Mouse (Mus musculus) c-Kit-negative CD71-positive TER-119-positive erythroid progenitor cells, embryonic 14.5 days (primary cell): ENCODE results near the gene Slc45a2.

Experiments
- DNase-seq: peaks from one replicate; pipeline ENCODE4 v3.0.0-alpha.2; 2013; ENCODE audit warnings: low read depth, low spot score

The Slc45a2 gene

DNA sequence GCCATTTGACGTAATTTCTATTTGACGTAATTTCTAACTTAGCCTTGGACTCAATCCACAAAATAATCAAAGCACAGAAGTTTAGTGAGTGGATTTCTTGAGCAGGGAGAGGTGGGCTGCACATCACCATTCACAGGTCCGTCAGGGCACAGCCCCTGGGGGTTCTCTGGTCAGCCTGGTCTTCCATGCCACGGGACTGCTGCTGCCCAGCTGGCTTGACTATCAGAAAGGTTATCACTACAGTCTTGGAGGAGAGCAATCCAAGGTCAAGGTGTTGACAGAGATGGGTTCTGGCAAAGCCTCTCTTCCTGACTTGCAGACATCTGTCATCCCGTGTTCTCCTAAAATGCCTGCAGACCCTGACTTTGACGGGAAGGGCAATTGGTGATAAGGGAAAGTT, 4.1 kb downstream of the Slc45a2 start:
- no peak for DNase-seq

DNA sequence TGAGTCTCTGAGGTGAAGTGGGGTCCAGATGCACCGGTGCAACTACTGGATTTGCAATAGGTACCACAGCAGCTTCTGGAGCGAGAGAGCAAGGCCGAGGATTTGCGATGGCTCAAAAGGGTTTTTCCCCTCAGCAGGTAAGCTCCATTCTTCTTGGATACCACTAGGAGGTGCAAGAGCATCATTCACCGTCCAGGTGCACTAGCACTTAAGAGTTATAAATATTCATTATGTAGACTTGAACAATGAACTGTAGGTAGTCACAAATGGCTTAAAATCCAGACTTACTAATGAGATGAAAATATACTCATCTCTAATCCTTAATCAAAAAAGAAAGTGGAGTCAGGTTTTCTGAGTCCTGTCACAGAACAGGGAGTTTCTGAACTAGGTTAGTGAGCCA, 8.2 kb downstream of the Slc45a2 start:
- DNase-seq: no peak

DNA sequence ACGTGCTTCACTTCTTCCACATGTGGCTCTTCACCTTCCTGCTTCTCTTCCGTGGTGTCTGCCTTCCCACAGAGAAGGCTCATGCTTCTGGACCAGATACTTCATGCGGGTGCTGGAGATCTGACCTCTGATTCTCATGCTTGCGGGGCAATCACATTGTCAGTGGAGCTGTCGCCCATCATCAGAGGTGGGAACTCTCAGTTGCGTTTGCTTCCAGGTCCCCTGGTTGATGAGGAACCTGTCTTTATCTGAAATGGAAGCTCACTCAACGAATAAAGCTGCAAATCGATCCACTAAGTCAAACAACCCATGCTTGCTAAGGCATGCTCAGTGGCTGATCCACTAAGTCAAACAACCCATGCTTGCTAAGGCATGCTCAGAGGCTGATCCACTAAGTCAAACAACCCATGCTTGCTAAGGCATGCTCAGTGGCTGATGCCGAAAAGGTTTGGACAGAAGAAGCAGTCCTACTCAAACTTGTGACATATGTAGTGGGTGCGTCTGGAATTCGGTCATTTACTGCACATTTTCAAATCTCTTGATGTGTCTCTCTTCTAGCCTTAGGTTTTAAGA, 10.5 kb downstream of the Slc45a2 start:
- DNase-seq: no peak

DNA sequence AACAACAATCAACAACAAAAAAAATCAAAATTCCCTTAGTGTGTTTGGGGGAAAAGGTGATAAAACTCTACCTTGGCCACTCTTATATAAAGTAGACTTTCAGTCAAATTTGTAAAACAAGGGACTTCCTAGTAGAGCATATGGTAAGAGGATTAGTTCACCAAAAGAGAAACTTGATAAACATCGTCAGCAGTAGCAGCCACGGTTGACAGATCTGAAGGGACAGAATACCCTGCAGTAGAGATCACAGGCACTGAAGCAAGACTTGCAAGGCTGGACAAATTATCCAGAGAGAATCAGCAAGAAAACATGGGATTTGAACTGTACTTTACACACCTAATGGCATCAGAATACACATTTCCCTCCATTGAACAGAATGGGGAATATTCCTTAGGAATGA, 14.4 kb downstream of the Slc45a2 start:
- no peak for DNase-seq

DNA sequence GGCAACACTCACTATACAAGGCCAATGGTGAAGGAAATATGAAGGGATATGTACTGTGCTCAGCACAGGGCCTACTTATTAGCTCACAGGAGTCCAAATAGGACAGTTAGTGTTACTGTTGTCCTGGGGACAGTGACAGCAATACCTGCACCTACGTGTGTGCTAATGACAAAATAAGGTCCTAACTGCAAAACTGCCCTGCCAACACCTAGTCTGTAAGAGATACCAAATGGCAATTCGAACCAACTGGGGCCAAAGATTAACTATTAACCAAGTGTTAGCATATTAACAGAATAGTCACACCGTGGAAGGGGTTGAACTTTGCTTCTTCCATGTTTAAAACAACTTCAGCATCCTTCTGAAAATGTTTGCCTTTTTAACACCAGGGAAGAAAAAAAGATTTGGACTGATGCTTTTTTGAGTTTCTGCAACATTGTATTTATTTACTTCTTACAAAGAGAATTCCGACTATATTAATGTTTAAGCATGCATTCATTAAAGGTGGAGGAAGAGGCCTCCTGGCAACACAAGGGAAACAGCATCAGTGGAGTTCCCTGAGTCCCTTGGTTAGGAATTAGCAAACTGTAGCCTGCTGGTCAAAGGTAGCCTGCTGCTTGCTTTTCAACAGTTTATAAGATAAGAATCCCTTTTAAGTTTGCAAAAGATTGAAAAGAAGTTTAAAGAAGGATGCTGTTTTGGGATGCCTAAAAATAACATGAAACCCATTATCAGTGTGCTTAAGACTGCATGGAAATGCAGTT, 26.5 kb downstream of the Slc45a2 start:
- DNase-seq: no peak

DNA sequence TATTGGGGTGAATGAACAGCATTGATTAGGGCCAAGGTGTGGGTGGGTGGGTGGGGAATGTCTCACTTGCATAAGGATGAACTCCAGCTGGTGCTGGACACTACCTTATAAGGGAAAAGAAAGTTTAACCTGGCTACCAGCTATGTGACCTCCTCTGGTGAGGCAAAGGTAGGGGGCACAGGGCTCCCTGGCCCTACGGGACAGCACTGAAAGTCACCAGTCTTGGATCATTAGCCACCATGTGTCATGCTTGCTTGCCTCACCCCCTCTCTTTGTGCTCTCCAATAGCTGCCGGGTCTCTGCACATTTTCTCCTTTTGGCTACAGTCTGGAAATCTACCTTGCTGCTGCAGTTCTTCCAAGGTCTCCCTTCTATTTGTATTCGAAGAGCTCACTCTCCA, 29.7 kb downstream of the Slc45a2 start:
- no peak for DNase-seq

DNA sequence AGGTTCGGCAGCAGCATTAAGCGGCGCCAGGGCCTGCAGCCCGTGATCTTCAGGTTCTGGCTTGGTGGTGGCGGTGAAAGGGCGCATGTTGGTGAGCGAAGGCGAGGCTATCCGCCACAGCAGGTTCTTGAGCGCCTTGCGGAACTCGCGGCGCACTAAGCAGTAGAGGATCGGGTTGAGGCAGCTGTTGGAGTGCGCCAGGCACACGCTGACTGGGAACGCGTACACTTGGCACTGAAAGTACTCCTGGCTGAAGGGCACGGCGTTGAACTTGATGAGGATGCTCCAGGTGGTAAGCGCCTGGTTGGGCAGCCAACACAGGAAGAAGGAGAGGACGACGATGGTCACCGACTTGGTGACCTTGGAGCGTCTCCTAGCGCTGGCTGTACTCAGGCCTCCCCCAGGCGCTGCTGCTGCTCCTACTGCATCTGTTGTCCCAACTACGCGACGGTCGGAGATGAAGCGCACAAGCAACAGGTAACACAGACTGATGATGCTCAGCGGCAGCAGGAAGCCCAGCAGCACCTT, 35.5 kb downstream of the Slc45a2 start:
- no peak for DNase-seq

DNA sequence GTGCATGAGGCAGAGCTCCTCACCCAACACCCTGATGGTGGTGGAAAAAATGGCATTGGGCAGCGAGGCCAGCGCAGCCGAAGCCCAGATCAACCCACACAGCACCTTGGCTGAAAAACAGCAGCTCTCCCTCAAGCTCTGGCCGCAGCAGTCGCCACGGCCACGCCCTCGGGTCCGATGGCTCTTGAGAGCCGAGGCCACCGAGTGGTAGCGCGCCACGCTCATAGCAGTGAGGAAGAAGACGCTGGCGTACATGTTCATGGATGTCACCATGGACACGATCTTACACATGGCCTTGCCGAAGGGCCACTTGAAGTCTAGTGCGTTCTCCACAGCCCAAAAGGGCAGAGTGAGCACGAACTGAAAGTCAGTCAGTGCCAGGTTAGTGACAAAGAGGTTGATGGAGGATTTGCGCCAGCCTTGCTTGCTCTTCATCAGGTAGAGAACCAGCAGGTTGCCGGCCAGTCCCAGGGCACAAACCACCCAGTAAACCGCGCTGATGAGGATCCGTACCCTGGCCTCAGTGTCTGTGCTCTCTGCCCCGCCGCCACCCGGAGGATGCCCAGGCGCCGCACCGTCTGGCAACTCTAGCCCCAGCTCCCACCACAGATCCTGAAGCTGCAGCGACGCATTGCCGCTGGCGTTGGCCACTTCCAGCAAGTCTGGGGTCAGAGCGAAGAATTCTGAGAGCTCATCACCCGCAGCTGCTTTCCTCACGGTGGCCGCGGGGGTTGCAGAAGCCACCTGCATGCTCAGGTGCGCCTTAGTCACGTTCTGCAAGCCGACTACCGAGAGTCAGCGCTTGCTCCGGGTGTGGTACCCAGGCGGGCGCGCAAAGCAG, 36.2 kb downstream of the Slc45a2 start:
- no peak for DNase-seq

DNA sequence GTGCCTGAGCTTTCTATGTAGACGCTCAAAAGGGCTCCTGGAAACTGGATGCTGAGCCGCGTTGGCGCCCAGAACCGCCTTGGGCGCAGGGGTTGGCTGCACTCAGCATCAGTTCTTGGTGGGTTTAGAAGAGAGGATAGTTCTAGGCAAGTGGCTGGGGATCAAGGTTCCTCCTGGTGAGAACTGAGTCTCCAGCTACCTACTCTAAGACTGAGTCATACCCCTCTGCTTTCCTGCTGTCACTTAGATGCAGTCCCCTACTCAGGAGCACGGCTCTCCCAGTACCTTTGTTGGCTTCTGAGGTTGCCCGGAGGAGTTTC, 36.8 kb downstream of the Slc45a2 start:
- DNase-seq: no peak

DNA sequence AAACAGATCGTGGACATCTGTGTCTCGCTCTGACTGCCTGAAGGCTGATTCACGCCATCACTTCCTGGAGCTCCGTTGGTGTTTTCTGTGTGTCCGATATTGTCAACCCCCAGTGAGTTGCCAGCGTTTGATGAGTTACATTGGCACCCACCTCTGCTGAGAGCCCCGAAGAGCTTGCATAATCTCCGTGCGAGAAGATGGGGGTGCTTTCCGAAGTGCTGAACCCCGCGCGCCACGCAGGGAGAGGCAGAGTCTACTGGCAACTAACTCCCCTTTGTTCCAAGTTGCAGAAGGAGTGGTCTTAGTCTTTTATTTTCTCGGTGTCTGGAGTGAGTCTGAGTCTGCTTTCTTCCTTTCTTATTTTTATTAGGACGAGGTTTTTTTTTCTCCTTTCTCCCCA, 37.2 kb downstream of the Slc45a2 start, which contains the start of gene Rxfp3:
Gene Rxfp3 (minus strand): TSS at position 281 of the 400 bp plus-strand sequence.
- DNase-seq: no peak

DNA sequence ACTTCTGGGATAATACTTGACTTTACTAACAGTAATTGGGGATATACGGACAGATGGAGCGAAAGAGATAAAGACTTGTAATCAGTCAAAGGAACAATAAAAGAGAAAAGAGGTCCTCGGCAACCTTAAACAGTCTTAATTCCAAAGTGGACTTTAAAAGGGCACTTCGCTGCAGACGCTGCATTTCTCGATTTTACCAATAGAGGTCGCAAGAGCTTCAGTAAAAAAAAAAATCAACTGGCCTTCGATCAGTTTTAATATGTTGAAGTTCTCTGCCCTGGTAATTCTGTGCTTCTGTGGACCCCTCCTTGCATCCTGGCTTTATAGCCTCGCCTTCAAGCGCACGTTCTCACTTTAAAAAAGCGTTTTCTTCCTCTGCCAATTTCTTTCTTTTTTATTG, 38.0 kb downstream of the Slc45a2 start:
- DNase-seq: no peak

DNA sequence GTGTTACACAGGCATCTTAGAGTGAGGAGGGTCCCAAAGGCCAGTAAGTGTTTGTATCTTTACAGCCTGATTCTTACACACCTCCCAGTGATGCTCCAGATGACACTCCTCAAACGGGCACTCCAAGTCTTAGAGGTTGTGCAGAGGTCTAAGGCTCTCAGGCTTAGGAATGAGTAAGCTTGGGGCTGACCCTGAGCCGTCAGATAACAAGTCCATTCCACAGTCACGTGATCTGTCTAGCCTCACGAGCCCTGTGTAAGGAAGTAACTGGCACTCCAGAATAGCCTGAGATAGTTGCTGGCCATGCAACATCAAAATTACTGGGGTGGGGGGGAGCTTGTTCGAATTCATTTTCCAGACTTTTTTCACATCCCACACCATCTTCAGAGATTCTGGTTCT, 39.5 kb downstream of the Slc45a2 start:
- no peak for DNase-seq

DNA sequence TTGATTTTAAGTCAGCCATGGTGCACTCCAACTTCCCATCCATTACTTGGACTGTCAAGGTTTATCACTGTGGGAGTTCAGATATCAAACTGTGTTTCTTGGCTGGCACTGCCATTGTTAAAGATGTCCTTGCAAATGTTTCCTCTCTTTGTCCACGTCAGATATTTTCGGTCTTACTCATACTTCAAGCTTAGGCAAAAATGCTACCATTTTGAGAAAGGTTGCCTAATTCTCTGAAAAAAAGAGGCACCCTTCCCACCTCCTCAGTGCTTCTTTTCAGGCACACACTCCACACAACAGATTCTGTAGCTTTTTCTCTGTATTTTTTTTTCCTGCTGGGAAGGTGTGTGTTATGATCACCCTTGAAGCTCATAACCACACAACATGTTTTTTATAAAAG, 40.7 kb downstream of the Slc45a2 start:
- no peak for DNase-seq

DNA sequence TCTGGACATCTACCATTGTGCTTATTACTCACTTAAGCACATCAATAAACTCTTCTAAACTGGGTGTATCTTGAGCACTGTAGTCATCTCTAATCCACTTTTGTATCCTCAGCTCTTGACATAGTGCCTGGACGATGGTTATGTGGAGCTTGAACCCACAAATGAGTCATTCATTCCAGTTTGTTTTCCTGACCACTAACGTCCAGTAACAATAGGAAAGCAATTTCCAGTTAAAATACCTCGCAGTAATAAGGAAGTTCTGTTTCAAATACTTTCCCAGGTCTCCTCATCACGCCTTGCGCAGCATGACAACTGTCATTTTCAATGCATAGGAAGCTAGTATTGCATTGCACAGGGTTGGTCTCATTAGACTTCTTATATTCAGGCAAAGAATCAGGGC, 42.3 kb downstream of the Slc45a2 start:
- no peak for DNase-seq

DNA sequence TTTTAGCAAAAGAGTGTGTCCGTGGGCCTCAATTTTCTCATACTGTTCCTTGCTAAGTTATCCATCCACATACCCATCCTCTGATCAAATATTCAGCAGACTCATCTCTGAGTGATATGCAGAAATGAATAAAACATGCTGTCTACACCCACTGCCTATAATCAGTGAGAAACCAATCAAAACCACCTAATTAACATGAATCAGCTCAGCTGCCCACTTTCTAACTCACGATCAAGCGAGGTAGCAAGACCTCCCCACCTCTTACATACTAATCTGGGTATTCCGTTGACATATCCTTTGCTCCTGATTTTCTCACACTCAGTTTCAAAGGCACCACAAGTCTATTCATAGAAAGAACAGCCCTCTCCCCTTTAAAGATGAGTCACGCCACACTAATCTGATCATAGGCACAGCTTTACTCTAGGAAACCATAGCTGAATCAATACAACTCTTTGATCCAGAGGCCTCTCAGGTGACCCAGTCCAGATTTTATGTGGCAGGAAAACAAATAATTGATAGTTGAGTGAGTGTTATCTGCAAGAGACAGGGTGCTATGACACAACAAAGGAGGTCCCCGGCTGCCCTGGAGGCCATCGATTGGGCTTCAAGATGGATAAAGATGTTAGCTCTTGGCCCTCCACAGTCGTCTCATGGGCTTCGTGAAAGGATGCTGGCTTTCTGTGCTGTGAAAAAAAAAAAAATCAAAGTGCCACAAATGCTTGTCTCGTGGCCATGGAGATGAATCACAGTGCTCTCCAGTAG, 53.3 kb downstream of the Slc45a2 start:
- no peak for DNase-seq

DNA sequence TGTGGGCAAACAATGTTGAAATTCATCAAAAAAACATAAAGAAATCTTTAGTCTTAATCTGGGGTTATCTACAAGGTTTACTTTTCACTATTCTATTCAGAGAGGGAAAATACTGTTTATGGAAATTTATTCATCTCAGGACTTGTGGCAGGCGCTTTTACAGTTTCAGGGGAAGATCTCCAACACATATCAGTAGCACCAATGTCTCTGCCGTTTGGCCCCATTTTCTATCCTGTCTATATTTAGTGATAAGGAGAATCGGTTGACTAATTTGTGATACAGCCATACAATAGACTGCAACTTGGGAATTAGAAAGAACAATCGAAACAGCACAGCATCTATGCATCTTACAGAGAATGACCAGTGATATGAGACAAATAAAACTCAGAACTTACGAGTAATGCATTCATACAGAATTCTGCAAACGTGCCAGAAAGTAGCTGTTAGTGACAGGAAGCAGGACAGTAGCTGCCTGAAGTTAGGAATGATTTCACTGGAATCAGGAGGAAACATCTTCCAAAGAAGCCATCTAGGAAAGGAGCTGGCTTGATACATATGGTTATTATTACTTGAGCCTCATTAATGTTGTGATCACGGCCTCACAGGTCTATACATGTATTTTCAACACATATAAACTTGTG, 54.0 kb downstream of the Slc45a2 start:
- DNase-seq: no peak

DNA sequence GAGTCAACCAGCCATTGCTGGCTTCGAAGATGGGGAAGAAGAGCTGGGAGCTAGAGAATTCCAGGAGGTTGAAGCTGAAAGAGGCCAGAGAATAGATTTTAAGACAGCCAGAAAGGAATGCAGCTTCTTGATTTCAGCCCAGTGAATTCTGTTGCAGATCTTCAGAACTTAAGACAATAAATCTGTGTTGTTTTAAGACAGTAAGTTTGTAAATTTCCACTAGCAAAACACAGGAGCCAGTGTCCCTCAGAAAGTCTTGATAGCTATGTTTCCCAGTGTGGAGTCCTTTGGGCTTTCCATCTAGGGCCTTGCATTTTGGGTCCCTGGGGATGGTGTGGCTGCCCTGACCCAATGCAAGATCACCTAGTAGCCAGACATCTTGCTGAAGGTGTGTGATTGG, 62.4 kb downstream of the Slc45a2 start:
- DNase-seq: no peak

DNA sequence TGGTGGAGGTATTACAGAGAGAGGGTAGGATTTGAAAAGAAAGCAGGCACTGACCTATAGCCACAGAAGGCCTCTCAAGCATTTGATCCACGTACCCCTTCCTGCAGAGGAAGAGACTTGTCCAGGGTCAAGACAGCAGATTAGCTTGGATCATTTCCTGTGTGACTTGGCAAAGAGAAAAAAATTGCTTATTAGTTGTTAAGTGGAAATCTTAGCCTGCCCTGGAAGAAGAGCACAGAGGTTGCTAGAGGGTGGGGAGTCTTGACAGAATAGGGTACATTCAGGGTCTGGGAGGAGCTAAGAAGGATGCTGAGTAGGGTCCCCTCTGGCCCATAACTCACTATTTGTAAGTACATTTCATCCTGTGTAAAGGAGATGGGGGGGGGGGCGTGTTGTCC, 63.6 kb downstream of the Slc45a2 start:
- DNase-seq: no peak

DNA sequence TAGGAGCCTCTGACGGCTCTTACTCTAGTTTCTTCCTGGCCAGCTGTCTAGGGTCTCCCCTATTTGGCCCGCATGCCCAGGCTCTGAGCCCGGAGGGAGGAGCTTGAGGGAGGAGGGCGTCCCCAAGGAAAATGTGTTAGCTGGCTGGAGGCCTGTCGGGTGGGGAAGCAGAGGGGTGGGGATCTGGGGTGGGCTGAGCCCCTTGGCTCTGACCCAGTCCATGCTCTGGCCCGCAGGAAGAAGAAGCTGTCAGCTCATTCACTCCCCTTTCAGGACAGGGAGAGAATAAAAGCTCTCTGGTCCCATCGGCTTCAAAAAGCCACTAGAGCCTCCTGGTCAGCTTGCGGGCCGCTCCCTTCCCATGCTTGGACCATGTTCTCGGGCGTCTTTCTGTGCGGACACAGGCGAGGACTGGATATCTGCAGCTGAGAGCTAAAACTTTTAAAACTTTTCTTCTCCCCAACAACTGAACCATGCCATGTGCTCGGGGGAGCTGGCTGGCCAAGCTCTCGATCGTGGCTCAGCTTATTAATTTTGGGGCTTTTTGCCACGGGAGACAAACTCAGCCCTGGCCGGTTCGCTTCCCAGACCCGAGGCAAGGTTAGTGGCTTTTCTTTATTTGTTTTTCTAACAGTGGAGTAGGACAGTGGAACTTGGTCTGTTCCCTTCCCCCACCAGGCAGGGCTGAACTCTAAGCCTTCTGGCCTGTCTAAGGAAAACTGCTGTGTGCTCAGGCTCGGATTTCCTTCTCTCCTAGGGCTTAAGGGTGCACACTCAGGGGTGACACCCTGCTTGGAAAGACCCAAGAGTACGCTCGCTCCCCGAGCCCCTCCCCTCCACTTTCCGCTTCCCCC, 64.3 kb downstream of the Slc45a2 start, which contains the start of gene Adamts12:
Gene Adamts12 (plus strand): TSS at position 233 of the 854 bp plus-strand sequence.
- no peak for DNase-seq

DNA sequence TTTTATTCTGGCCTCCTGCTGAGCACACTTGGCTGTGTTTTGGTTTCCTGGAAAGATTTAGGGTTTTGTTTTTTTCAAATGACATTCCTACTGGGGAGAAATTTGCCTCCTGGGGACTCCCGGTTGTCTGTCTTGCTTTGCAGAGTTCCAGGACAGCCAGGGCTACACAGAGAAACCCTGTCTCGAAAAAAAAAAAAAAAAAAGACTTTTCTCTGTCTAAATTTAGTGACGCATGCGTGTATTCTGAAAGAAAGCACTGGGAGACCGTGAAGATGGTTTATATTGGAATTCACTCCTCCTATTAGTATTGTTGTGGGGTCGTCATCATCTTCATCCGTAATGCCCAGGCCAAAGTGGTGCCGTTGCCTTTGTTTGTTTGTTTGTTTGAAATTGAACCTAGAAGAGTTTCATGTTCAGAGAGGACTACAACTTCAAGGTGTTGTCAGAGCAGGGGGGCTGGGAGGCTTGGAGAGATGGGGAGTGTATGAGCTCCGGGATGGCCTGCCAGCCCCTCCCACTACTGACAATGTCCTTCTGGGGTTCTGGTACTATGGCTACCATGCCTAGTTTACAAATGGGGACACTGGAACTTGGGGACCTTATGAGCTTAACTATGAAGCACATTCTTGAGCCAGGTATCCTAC, 65.1 kb downstream of the Slc45a2 start:
- no peak for DNase-seq
